Mouse (Mus musculus) heart, postnatal 10 days (tissue): Measurements from ENCODE around the gene Ap5b1. TPM values are rescaled to one million over a fixed set of nuclear protein-coding genes. Genes with fewer than 3 reads are reported as not detected.

Source experiments
- DNase-seq, 2 experiments: peaks; one replicate each; pipeline ENCODE4 v3.0.0; 2021
- intact Hi-C: fragments of 180-260 bp; cut with DNase I; formaldehyde crosslinking; loops from one replicate; pipeline ENCODE4 v1.15.1; 2025
- total RNA-seq, 2 experiments: library from RNA; stranded (reverse); gene quantifications; 2 replicates each; pipeline ENCODE4 v1.2.3; 2021

Ap5b1 gene
- 1 to 10 TPM; 4.1 to 4.5 TPM for total RNA-seq

DNA sequence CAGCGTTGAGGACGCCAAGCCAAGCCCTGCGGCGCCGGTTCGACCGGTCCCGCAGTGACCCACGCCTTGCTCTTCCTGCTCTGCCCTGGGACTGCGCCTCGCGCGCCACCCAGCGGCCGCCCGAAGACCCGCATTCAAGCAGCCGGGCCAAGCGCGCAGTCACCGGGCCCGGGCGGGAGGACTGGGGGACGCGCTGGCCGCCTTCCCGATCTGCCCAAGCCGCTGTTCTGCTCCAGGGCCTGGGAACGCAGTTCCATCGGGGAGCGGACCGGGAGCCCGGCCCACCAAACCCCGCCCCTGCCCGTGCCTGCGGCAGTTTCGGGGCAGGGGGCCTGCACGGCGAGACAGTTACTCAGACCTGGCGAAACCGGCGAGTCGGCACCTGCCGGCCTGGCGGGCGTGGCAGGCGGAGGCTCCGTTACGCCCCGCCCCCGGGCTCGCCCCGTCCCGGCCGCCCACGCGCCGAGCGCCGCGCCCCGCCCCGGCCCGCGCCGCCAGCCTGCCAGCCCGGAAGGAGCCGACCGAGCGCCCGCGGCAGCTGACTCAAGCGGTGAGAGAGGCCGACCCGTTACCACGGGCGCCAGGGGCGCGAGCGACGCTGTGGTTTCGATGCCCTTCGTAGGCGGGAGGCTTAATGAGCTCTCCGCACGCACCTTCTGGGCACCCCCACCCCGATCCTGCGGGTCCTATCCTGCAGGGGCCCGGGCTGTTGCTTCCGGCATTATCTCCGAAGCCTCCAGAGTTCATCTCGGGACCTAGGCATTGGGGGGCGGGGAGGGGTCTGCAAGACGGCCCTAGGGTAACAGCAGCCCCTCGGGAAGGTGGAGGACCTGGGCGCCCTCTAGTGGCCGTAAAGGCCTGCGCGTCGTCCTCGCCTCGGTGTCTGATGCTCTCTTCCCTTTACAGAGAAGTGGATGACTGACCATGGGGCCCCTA lies at the start of gene Ap5b1:
Ap5b1 (plus strand) TSS at position 492 of the 936 bp plus-strand sequence.
- intact Hi-C loops = loop anchor here (1.0 to 5.0 kb wide), 2 partner anchors 39 to 136 kb away; no protein-coding TSS in a partner anchor
- peak; percentile 94 to 96 for DNase-seq

DNA sequence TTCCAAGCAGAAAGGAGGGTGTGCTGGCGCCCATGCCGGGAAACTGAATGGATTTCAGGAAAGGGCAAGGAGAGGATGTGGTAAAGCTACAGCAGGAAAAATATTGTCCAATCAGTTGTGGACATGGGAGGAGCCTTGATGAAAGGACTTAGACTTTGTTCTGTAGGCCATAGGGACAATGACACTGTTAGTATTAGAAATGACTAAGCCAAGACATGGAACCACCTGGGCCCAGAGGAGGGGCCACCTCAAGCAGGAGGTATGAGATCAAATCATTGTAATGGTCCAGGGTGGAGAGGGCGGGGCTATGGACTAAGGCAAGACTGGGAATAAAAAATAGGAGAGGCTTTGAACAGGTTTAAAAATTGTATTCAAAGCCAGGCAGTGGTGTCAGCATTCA lies 49.1 kb upstream of the Ap5b1 start:
- intact Hi-C loops = no loop called here
- DNase-seq = no peak

DNA sequence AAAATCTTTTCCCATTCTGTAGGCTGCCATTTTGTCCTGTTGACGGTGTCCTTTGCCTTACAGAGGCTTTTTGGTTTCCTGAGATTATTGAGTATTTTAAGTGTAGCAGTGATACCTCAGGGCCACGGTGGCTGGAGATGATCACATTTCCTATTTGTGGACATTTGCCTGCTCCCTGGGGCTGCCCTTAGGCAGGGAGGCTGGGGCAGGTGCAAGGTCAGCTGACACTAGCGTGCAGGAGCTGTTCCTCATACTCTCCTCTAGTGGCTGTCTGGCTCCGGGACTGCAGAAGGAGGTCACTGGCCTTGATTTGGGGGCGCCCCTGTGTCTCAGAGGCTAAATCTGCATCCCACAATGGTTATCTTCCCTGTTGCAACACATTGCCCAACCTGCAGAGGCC lies 42.6 kb upstream of the Ap5b1 start:
- DNase-seq = no peak
- intact Hi-C loops = loop anchor here (10.0 kb wide), 1 partner anchor 360 kb away; no protein-coding TSS in a partner anchor

DNA sequence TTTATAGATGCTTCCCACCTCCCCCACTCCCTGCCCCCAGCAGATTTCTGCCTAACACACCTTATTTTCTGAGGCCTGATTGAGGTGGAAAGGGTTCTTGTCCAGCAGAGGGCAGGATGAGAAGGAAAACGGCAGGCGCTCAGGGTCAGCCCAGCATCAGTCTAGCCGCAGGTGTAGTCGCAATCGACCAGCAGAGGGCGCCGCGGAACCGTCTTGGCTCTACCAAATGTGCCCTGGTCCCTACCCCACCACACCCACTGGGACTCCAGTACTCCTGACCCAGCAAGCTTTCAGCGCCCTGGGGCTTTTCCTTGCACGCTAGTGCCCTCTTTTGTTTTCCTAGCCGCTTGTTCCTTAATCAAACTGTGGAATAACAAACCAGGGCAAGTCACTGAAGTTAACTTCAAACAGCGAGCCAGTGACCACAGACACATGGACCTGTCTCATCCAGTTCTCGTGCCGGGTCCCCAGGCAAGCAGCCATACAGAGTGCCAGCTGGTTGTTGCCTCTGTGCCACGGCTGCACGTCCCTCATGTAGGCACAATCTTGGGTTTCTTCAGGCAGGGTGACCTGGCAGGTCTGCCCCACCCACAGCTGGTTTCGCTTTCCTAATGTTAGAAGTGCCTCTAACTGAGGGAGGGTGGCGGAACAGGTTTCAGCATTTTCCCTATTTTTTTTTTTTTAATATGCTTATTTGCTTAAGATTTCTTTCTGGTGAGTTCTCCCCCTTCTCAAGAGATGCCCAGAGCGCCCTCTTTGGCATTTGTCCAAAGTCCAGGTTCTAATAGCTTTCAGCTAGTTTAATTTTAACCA lies 38.3 kb upstream of the Ap5b1 start:
- intact Hi-C loops = loop anchor here (1.0 to 10.0 kb wide), 3 partner anchors 39 to 355 kb away; partner anchors contain the start of gene Ap5b1
- peak; percentile 97 to 99 for DNase-seq

DNA sequence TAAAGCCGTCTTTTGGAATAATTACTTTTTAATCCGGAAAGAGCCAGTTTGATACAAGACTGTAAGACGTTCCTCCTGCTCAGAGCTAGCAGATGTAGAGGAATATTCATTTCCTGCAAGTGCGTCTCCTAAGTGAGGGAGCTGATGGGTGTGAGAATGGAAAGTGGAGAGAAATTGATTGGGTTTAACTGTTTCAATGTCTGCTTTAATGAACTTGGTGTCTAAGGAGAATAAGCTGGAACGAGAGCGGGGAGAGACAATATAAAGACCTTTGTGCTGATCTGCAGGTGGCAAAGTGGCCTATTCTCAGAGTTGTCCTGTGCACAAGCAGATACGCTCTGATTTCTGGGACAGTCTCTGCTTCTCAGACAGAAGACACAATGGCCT lies 37.7 kb upstream of the Ap5b1 start:
- intact Hi-C loops = no loop called here
- DNase-seq = no peak

DNA sequence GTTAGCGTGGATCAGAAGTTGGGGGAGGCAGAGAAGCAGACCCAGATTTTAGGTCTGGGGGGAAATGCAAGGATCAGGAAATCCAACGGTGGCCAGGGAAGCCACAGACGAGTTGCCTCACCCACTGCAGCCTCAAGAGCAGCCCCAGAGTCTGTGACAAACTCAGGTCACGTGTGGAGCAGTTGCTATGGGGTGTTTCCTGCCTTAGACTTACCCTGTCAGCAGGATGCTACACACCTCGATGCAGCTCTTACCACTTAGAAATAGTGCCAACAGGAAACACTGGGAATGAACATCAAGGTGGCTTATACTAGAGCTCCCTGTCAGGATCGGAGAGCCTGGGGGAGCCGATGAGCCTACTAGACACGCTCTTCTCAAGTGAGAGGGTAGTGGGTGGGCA lies 35.3 kb upstream of the Ap5b1 start:
- DNase-seq = no peak
- intact Hi-C loops = no loop called here

DNA sequence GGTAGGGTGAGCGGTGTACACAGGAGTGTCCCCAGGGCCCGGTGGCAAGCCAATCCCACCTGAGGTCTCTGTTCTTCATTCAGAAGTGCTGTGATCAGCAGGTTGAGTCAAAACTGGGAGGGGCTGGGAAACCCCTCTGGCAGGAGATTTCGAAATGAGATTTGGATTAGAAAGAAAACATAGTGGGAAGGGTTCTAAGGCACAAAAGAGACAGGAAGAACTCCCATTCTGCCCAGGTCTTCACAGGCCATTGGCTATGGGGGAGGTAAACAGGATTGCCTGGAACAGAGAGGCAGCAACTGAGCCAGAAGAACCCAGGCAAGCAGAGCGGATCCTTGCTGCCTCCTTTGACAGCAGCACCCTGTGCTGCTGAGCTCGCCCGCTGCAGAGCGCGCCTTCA lies 29.0 kb upstream of the Ap5b1 start:
- intact Hi-C loops = no loop called here
- no peak for DNase-seq

DNA sequence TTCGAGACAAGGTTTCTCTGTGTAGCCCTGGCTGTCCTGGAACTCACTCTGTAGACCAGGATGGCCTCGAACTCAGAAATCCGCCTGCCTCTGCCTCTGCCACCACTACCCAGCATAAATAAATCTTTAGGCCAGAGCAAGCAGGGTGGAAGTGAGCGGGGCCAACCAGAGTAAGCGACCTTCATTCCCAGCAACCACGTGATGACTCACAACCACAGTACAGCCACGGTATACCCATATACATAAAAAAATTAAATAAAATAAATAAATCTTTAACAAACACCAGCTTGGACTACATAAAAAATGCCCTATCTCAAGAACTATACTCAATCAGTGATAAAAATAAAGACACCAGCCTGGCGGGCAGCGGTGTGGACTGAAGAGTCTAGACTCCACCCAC lies 24.5 kb upstream of the Ap5b1 start:
- no peak for DNase-seq
- intact Hi-C loops = no loop called here

DNA sequence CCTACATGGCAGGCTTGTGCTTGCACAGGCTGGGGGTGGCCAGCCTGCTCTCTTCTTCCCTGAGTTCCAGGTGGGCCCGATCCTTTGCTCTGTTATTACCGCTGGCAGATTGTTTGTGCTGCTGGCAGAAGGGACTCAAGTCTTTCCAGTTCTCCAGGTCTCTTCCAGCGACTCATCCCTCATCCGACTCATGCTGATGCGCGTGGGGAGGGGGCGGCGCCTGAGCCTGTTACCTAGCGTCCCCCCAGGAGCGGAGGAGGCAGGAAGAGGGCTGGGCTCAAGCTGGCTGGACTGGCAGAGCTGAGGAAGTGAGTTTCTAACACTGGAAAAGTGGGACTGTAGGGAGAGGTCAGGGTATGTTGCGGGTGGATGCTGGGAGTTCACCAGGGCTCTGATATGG lies 23.8 kb upstream of the Ap5b1 start:
- DNase-seq = no peak
- intact Hi-C loops = no loop called here

DNA sequence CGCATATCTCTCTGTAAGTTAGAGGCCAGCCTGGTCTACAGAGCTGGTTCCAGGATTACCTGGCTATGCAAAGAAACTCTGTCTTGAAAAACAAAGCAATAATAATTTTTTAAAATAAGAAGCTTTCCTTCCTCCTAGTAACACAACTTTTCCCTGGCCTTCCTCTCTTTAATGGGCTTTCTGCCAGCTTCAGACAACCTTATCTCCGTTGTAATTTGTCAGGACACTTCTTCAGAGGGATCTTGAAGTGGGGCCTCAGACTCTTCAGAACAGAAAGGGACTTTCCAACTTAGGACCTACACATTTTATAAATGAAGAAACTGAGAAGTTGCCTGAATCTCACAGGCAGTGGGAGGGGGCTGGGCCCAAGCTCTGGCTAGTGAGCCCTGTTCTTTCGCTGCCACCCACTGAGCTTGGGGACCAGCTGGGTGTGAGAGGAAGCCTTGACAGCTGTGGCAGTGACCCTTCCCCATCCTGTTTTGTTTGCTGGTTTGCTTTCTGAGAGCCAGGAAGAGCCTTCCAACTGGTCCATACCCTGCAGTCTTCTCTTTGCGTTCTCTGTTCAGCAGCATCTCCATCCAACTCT lies 20.3 kb upstream of the Ap5b1 start:
- DNase-seq = no peak
- intact Hi-C loops = no loop called here

DNA sequence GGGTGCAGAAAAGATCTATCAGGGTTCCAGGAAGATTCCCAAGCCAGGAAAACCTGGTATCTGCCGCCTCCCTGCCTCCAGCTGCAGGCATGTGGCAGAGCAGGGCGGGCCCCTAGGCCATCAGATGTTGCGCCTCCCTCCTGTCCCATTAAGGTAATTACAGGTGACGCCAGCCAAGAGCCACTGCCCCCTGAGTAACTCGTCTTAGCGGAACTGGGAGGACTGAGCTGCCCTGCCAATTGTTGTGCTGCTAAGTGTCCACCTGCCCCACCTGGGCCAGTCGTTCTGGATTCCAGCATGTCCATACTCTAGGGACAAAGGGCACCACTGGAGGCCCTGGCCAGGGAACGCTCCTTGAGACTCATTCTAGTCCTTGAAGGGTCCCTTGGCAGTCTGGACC lies 14.0 kb upstream of the Ap5b1 start:
- no peak for DNase-seq
- intact Hi-C loops = no loop called here

DNA sequence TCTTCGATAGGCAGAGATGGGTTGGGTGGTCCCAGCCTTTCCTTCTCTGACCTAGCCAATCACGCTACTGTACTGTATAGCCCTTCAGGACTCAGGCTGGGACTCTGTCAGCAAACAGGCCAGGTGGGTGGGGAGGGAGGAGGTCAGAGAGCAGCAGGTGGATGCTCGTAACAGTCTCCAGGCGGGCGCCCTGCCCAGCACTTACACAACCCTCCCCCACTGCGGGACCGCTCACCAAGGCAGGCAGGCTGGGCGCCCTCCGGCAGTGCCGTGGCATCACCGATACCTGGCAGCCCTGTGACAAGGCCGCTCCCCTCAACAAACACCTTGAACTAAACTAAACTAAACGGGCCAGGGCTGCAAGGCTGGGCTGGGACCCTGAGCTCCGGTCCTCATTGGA lies 13.6 kb upstream of the Ap5b1 start:
- DNase-seq = no peak
- intact Hi-C loops = no loop called here

DNA sequence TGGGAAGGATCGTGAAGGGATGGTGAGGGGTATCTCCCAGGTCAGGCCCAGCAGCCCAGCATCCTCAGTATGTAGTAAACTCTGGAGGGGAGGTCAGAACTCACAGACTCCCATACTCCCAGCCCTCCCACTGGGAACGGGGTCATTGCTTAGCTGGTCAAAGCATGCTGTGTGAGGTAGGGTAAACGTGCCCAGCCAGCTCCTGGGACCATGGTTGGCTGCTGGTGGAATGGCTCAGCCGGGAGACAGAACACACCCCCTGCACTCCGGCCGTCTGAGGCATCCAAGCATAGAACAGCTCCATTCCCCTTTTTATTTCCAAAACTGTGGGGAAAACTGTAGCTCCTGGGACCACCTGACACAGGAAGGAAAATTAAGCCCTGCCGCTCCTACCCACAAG lies 9.7 kb upstream of the Ap5b1 start:
- no peak for DNase-seq
- intact Hi-C loops = no loop called here

DNA sequence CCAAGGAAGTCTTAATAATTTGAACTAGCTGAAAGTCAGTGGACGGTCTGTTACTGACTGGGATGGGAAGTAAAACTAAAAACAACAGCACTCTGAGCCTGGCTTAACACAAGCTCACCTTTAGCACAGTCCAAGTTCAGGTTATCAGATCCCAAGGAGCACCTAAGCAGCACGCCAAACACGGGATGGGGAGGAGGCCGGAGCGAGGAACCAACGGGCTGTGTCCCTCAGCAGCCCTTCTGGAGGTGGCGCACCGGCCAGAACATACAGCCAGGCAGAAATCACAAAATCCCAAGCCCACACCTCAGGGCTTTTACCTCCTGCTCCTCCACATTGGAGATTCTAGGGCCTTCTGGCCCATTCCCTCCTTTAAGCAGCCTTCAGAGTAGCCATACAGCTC lies 9.1 kb upstream of the Ap5b1 start:
- DNase-seq = no peak
- intact Hi-C loops = no loop called here

DNA sequence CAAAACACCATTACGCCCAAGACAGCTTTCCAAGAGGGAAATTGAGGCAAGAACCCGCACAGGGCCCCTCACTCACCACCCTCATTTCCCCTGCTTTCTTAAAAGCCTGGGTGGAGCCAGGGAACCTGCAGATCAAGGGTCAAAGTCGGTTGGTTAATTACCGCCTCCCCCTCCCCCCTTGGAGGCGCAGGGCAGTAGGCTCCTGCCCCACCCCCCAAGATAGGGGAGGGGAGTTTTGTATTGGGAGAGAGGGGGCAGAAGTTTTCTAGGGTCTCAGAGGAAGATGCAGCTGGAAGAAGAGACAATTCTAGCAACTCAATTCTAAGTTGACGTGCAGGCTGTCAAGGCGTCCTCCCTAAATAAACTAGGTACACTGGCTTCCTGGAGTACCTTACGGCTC lies 8.6 kb upstream of the Ap5b1 start:
- intact Hi-C loops = no loop called here
- no peak for DNase-seq

DNA sequence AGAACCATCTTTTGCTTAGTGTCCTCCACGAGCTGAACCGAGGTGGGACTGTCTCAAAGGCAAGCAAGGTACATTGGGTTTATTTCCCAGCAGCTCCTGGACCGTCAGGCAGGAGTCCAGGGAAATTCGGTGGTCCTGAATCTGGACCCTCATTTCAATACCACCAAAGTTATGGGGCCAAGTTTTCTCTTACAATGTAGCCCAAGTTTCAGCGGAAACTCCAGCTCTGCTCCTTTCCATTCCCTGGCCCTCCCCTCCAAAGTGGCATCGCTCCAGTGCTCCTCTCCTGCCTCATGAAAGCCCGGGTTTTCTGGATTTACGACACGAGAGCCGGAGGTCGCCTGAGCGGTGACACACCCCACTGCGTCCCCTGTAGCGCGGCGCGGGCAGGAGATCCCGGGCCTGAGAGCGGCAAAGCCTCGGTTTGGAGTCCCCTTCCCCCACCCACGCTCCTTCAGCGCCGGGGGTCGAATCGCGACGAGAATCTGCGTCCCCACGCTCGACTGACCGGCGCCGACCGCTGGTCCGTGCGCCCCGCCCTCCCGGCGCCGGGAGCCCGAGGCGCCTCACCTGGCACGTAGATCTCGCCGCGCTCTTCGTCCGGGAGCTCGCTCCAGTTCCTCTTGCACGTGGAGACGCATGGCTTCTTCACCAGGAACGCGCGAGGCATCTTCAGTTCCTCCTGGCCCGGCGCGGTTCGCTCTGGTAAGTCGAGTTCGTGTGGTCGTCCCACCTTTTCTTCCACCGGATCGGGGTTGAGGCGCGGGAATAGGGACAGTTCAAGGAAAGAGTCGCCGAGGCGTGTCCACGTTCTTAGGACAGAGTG lies 8.0 kb upstream of the Ap5b1 start:
- intact Hi-C loops = no loop called here
- DNase-seq = no peak

DNA sequence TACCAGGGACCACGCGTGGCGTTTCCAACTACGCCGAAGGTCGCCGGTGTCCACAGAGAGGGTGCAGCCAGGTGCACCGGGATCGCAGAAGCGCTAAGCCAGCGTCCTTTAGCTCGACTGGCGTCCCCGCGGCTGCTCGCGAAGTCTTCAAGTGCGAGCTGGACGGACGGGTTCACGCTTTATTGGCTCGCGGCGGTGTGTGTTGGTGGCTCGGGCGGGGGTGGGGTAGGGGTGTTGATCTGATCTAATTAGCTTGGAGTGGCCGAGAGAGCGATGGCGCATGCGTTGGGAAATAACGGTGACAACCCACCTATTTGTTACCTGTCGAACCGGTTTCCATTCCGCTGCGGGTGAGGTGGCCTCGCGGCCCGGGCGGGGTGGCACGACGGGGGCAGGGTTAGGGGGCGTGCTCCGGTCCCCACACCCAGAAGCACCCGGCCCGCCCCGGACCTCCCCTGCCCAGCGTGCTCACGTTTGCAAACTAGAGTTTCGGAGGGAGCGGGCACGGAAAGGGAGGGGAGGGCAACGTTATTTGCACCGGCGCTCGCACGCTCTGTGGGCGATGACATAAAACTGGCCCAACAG lies 7.3 kb upstream of the Ap5b1 start, which contains the start of gene Ovol1:
Ovol1 (minus strand) TSS at position 190 of the 585 bp plus-strand sequence.
- intact Hi-C loops = no loop called here
- no peak for DNase-seq

DNA sequence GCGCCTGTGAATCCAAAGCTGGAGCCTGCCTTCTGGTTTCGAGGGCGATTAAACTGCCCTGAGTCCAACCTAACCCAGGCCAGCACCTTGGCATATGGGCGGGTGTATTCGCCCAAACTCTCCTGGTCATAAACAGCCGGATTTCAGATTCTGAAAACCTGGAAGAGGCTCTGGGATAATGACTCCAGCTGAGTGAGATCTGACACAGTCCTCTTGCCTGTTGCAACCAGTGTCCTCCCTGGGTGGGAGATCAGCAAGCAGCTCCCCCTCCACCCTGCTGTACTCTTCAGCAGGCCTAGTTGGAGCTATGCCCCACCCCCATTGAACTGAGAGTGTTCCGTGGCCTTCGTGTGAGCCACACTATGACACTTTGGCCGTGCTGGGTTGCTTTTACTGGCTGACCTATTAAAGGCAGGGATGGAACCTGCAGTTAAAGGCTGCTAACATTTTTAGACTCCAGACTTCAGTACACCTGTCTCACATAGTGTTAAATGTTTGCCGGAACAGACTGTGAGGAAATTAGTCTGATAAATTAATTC lies 6.5 kb upstream of the Ap5b1 start:
- intact Hi-C loops = no loop called here
- DNase-seq = no peak

DNA sequence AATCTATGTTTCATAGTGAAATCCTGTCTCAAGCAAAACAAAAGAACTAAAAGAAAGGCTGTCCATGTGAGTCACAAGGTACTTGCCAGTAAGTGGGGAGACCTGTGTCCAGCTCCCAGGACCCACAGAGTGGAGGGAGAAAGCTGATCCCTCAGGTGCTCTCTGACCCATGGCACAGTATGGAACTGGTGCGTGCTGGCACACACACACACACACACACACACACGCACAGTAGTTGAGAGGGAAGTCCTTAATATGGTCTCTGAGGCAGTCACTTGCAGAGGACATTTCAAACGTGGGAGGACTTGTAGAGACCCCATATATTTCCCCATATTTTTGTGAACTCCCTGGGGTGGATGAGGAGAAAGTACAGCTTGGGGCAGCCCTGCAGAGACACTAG lies 5.9 kb upstream of the Ap5b1 start:
- intact Hi-C loops = no loop called here
- no peak for DNase-seq

DNA sequence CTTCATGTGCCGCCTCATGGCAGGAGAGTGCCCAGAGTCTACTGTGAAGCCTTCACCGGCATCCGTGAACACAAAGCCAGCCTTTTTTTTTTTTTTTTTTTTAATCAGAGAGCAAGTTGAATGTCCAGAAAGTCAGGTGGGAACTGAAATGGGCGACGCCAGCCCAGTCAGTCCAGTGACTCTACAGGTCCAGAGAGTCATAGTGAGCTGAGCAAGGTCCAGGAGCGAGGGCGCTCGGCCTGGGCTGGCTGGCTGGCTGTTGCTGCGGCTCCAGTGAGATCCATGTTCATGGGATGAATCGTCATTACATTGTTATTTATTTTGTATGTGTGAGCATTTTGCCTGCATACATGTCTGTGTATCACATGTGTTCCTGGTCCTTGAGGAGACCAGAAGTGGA lies 5.0 kb upstream of the Ap5b1 start:
- DNase-seq = no peak
- intact Hi-C loops = no loop called here
